ENCODE assay signal across 12 mouse cellular contexts in genomic region chr14:92764354-92764753, GRCm38 (mm10).
DNase-seq lines count a peak whose midpoint lies in the region; ATAC-seq and TF ChIP-seq lines count a peak whose summit lies in the region.
"Had no signal": no experiment of that assay in that cellular context is flagged by ENCODE, and none has a peak within 500 bp of the region (broad histone marks: within the 10 kb centered on the region; RNA-seq: fewer than 3 reads in every experiment).

No protein-coding gene starts in this region.

- no peak overlapping the region for H3K4me3 ChIP-seq in kidney, adult 2 months (ENCODE audit: insufficient read depth, low read depth, low read length)
- no peak overlapping the region for H3K4me3 ChIP-seq in midbrain, postnatal 0 days (ENCODE audit: low read depth, low read length)
- H3K4me3 ChIP-seq in midbrain, embryonic 14.5 days (replicated peaks; ENCODE audit: low read depth, low read length): no peak overlapping the region
- no peak overlapping the region for H3K4me3 ChIP-seq in stomach, postnatal 0 days (ENCODE audit: low read depth, low read length)
- H3K4me3 ChIP-seq: embryonic facial prominence, embryonic 15.5 days; heart, embryonic 12.5 days had no signal

- whole genome bisulfite sequencing in kidney, adult 2 months: 21% methylated on average over 6 of the region's 6 CpGs
- 26% methylated on average over 6 of the region's 6 CpGs for WGBS in midbrain, postnatal 0 days
- WGBS in midbrain, embryonic 14.5 days: 21% methylated on average over 6 of the region's 6 CpGs
- 30% methylated on average over 6 of the region's 6 CpGs for WGBS in stomach, postnatal 0 days

- no peak for TF ChIP-seq POLR2A in kidney, adult 2 months (IDR thresholded peaks at IDR 0.05; ENCODE audit: low read depth, low read length)

- no peak for DNase-seq in kidney, adult 2 months
- DNase-seq in kidney, adult 18-20 months: no peak
- DNase-seq in midbrain, postnatal 0 days (ENCODE audit: low spot score): no peak
- DNase-seq in midbrain, embryonic 14.5 days: no peak
- DNase-seq in adipocyte (ENCODE audit: low spot score): peak; percentile 3
- DNase-seq in stomach, postnatal 0 days (ENCODE audit: low spot score): no peak
- no peak for DNase-seq in spleen, adult 18-20 months
- DNase-seq in thymus, adult 18-20 months: no peak
- DNase-seq: thymus, postnatal 14 days had no signal

- H3K4me1 ChIP-seq in kidney, adult 2 months (ENCODE audit: control insufficient read depth, insufficient read depth, low read length): no peaks in the 10 kb centered on the region
- H3K4me1 ChIP-seq in midbrain, postnatal 0 days (ENCODE audit: insufficient read depth, low read length): no peaks in the 10 kb centered on the region
- H3K4me1 ChIP-seq in midbrain, embryonic 14.5 days (ENCODE audit: control insufficient read depth, insufficient read depth, low read length): no peaks in the 10 kb centered on the region
- no peaks in the 10 kb centered on the region for H3K4me1 ChIP-seq in stomach, postnatal 0 days (replicated peaks; ENCODE audit: control insufficient read depth, insufficient read depth)
- H3K4me1 ChIP-seq: embryonic facial prominence, embryonic 15.5 days; heart, embryonic 12.5 days had no signal

- H3K27me3 ChIP-seq in kidney, adult 2 months (replicated peaks; ENCODE audit: control insufficient read depth, insufficient read depth, low read length): no peaks in the 10 kb centered on the region
- H3K27me3 ChIP-seq in midbrain, postnatal 0 days (ENCODE audit: insufficient read depth, low read length): no peaks in the 10 kb centered on the region
- no peaks in the 10 kb centered on the region for H3K27me3 ChIP-seq in midbrain, embryonic 14.5 days (ENCODE audit: control insufficient read depth, insufficient read depth, low read length)
- H3K27me3 ChIP-seq in stomach, postnatal 0 days (ENCODE audit: control insufficient read depth, insufficient read depth, low read length): no peaks in the 10 kb centered on the region
- H3K27me3 ChIP-seq: embryonic facial prominence, embryonic 15.5 days; heart, embryonic 12.5 days had no signal

- H3K4me2 ChIP-seq in midbrain, postnatal 0 days (ENCODE audit: low read depth, low read length, poor library complexity, severe bottlenecking): no peak overlapping the region
- H3K4me2 ChIP-seq in midbrain, embryonic 14.5 days (ENCODE audit: low read length): no peak overlapping the region
- H3K4me2 ChIP-seq in stomach, postnatal 0 days (replicated peaks; ENCODE audit: low read depth): no peak overlapping the region
- H3K4me2 ChIP-seq: embryonic facial prominence, embryonic 15.5 days; heart, embryonic 12.5 days had no signal

- TF ChIP-seq EP300 in stomach, postnatal 0 days (optimal IDR thresholded peaks at IDR 0.05): no peak

- no peak for ATAC-seq in midbrain, postnatal 0 days (ENCODE audit: low FRiP score)
- ATAC-seq in midbrain, embryonic 14.5 days (ENCODE audit: low FRiP score, low TSS enrichment): no peak
- ATAC-seq in stomach, postnatal 0 days (ENCODE audit: low FRiP score, low TSS enrichment): no peak
- ATAC-seq: inflammation-experienced regulatory T-cells, adult 6 months had no signal

- no peak overlapping the region for H3K27ac ChIP-seq in kidney, adult 2 months (ENCODE audit: insufficient read depth, low read depth, low read length)
- no peak overlapping the region for H3K27ac ChIP-seq in midbrain, postnatal 0 days (ENCODE audit: low read depth, low read length)
- H3K27ac ChIP-seq in midbrain, embryonic 14.5 days (replicated peaks; ENCODE audit: low read depth, low read length): no peak overlapping the region
- no peak overlapping the region for H3K27ac ChIP-seq in stomach, postnatal 0 days (replicated peaks)
- H3K27ac ChIP-seq: embryonic facial prominence, embryonic 15.5 days had no signal

- H3K36me3 ChIP-seq in kidney, adult 2 months (ENCODE audit: control insufficient read depth, insufficient read depth, low read length): no peaks in the 10 kb centered on the region
- H3K36me3 ChIP-seq in midbrain, postnatal 0 days (ENCODE audit: insufficient read depth, low read length): no peaks in the 10 kb centered on the region
- no peaks in the 10 kb centered on the region for H3K36me3 ChIP-seq in midbrain, embryonic 14.5 days (ENCODE audit: control insufficient read depth, insufficient read depth, low read length)
- no peaks in the 10 kb centered on the region for H3K36me3 ChIP-seq in stomach, postnatal 0 days (ENCODE audit: control insufficient read depth, insufficient read depth, low read length)
- H3K36me3 ChIP-seq: embryonic facial prominence, embryonic 15.5 days; heart, embryonic 12.5 days had no signal

- peak; percentile 35; the same call in 1 of the 2 replicates for TF ChIP-seq CTCF in kidney, adult 2 months (conservative IDR thresholded peaks at IDR 0.05; ENCODE audit: insufficient read depth, insufficient read length, low read depth, low read length)
- TF ChIP-seq CTCF in midbrain, postnatal 0 days (IDR thresholded peaks at IDR 0.05): peak; percentile 66
- TF ChIP-seq CTCF in stomach, postnatal 0 days (IDR thresholded peaks at IDR 0.05; ENCODE audit: low read depth): peak; percentile 76

- no peak overlapping the region for H3K9ac ChIP-seq in midbrain, postnatal 0 days (replicated peaks; ENCODE audit: low read length, poor library complexity, severe bottlenecking)
- H3K9ac ChIP-seq in midbrain, embryonic 14.5 days (replicated peaks; ENCODE audit: low read length): no peak overlapping the region
- no peak overlapping the region for H3K9ac ChIP-seq in stomach, postnatal 0 days (ENCODE audit: low read length)
- H3K9ac ChIP-seq: embryonic facial prominence, embryonic 15.5 days; heart, embryonic 12.5 days had no signal

- no peaks in the 10 kb centered on the region for H3K9me3 ChIP-seq in midbrain, postnatal 0 days (ENCODE audit: low read length)
- H3K9me3 ChIP-seq in midbrain, embryonic 14.5 days (ENCODE audit: control insufficient read depth, low read length): no peaks in the 10 kb centered on the region
- H3K9me3 ChIP-seq in stomach, postnatal 0 days (ENCODE audit: control insufficient read depth, low read length): no peaks in the 10 kb centered on the region
- H3K9me3 ChIP-seq: embryonic facial prominence, embryonic 15.5 days; heart, embryonic 12.5 days had no signal
